Mouse (Mus musculus): ENCODE data around the gene Tex101.
"Not testable (repeated sequence)": the region's sequence is repeated elsewhere in the genome, so short reads cannot be mapped to it uniquely, and the experiment has no call there.

Tex101 gene

GRCm38 (mm10) chr7:24676575-24676974, at the start of gene Tex101:
Tex101 (minus strand) TSS chr7:24676675.
- no peak for DNase-seq

DNA sequence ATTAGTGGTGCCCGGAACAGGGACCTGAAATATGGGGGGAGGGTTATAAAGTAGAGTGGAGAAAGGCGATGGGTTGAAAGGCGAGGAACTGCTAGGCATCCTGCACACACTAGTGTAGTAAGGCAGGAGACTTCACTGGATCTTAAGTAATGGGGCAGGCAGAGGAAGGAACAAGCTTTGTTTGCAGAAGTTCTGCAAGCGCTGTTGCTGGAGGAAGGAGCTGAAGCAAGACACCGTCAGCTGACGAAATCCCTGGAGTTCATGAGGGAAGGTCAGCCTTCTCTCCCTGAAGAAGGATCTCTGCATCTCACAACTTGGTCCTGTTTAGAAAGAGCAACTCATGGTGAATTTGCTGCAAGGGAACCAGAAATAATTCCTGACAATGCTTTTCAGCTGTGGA, 38.6 kb upstream of the Tex101 start:
- DNase-seq = no peak

DNA sequence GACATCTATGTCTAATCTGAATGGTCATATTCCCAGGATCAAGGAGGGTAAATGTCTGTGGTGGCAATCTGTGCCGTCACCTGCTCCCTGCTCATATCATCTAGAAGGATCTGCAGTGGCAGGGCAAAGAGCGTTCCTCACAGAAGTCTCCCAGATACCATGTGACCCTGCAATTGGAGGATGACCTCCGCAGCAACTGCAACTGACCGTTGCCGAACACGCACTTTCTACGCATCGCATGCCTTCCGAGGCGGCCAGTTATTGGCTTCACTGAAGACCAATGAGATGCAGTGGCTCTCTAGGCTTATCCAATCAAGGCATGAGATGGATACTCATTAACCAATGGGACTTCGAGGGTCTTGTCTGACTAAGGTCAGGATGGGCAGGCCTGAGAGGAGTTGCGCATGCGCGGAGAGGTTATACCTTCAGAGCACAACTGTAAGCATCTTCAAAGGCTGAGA, 32.4 kb upstream of the Tex101 start, which contains the start of gene BC049730:
Gene BC049730, plus strand, starts transcription at position 411 of the 461 bp plus-strand sequence.
- DNase-seq = no peak

GRCm38 (mm10) chr7:24702841-24703240, 26.4 kb upstream of the Tex101 start:
- DNase-seq = not testable (repeated sequence)

DNA sequence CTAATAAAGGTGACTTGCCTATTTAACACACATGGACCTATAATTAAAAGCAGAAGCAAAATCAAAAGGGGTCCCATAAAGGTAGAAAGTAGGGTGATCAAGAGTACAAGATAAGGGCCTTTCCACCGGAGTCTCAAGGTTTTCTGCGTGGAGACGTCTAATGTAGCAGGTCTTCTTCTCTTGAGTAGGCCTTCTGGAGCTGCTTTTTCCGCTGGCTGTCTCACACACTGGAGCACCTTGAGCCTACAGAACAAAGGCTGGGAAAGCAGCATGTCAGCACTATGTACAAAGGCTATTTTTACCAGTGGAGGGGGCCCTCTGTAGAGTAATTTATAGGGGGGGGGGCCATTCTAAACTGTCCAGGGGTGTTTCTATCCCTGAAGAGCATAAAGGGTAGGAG, 21.4 kb upstream of the Tex101 start:
- DNase-seq = not testable (repeated sequence)

DNA sequence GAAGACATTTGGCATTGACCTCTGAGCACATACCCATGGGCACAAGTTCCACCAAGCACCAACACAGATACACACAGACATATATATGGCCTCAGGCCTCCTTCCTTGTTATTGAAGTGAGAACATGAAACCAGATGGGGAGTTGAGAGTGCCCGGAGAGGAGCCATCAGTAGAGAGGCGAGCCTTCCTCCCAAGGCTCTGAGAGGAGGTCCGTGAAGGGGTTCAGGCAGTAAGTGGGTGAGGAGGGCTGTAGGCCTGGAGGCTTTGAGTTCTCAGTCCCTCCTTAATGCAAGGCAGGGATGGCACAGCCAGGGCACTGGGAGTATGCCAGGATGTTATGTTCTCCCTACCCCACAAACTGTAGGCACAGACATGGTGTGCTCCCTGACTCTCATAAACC, 16.2 kb upstream of the Tex101 start:
- not testable (repeated sequence) for DNase-seq

- DNase-seq = not testable (repeated sequence)
Measured at GRCm38 (mm10) chr7:24687519-24687918, 11.0 kb upstream of the Tex101 start.

DNA sequence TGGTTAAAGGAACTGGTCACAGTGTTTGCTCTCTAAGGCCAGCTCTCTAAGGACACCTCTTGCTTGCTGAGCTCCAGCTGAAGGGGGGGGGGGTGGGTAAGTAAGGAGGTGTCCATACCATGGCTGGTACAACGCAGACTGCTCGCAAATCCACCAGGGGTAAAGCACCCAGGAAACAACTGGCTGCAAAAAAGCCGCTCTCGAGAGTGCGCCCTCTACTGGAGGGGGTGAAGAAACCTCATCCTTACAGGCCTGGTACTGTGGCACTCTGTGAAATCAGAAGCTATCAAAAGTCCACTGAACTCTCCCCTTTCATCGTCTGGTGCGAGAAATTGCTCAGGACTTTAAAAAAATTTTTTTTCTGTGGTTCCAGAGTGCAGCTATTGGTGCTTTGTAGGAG, 7.6 kb upstream of the Tex101 start:
- not testable (repeated sequence) for DNase-seq

DNA sequence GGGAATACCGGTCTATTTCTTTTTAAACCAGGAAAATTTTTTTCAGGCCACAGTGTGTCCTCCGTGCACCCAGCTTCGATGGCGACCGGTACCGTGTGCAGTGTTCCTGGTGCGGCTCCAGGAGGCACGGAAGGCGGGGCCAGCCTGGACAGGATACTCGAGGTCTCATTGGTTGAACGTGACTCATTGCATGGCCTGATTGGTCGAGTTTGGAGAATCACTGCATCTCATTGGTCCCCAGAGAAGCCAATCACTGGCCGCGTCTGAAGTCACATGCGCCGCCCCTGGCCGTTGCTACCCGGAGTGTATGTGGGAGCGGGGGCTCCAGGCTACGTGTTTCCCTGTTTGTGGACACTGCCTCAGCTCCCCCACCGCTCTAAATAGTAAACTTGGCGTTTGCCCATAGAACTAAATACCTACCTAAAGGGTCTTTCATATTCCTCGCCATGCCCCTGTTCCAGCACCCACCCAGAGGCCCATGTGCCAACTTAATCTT, 4.5 kb downstream of the Tex101 start:
- no peak for DNase-seq

- DNase-seq = no peak
Measured at GRCm38 (mm10) chr7:24664959-24665358, 11.5 kb downstream of the Tex101 start.

GRCm38 (mm10) chr7:24664301-24664700, 12.2 kb downstream of the Tex101 start:
- no peak for DNase-seq

GRCm38 (mm10) chr7:24662575-24662974, 13.9 kb downstream of the Tex101 start:
- peak; percentile 71 for DNase-seq

DNA sequence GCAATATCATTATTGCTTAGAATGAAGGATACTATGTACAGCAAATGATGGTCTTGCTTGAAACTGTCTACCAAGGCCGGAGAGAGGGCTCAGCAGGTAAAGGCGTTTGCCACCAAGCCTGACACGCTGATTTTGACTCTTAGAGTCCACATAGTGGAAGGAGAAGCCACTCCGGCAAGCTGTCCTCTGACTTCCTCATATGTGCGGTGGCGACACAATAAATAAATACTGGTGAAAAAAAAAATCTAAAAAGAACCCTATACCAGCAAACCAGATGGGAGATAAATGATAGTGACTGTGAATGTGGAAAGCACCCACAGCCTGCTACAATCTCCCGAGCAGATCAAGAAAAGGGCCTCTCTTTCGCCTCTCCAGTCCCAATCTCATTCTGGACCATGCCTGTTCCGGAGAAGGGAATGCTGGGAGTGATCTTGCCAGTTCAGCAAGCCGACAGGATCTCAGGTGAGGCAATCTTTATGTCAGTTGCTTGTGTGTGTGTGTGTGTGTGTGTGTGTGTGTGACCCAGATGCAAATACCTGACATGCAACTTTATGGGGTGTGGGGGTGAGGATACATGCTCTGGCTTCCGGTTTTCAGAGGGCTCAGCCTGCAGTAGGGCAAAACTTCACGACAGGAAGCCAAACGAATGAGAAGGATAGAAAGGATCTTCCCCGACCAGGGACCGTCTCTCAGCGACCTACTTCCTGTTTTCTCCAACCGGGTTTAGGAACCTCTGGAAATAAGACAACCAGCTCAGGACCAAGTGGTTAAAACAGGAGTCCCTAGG, 15.2 kb downstream of the Tex101 start:
- no peak for DNase-seq

GRCm38 (mm10) chr7:24659737-24660357, 16.6 kb downstream of the Tex101 start:
- no peak for DNase-seq

GRCm38 (mm10) chr7:24653681-24654080, 22.8 kb downstream of the Tex101 start:
- DNase-seq = peak; percentile 21

DNA sequence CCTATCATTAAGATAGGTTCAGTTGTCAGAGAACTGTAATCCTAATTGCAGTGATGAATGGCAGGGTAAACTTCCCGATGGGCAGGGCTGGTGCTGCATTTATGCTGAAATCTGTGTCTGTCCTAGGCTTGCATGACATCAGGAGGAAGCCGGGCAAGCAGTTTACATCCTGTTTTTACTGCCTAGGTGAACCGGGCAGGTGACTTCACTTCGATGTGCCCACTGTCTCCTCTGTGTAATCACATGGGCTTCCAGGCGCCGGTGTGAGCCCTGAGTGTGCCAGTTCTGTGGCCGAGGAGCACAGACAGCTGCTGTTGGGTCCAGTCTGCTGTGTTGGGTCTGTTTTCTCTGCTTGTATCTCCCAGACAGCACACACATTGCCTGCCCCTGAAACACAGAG, 30.0 kb downstream of the Tex101 start:
- DNase-seq = no peak

DNA sequence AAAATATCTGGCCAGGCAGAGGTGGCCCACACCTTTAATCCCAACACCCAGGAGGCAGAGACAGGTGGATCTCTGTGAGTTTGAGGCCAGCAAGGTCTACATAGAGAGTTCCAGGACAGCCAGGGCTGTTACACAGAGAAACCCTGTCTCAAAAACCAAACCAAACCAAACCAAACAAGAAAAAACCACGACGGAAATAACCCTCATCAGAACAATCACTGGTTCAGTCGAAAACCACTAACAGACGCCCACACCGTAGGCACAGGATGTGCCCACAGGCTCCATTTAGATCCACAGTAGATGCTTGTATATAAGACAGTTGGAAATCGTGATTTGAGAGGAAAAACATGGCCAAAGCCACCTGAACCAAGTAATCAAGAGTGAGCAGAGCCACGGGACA, 31.5 kb downstream of the Tex101 start:
- DNase-seq = no peak

DNA sequence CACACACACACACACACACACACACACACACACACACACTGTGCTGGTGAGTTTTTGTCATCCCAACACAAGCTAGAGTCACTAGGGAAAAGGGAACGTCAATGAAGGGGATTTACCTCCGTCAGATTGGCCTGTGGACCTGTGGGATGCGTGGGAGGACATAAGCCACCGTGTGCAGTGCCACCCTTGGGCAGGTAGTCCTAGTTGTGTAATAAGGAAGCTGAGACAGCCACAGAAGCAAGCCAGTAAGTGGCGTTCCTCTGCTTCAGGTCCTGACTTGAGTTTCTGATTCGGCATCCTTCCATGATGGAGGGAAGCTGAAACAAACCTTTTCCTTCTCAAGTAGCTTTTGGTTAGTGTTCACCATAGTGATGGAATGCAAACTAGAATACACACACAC, 32.0 kb downstream of the Tex101 start:
- no peak for DNase-seq

GRCm38 (mm10) chr7:24642491-24642890, 34.0 kb downstream of the Tex101 start:
- DNase-seq = peak; percentile 43

DNA sequence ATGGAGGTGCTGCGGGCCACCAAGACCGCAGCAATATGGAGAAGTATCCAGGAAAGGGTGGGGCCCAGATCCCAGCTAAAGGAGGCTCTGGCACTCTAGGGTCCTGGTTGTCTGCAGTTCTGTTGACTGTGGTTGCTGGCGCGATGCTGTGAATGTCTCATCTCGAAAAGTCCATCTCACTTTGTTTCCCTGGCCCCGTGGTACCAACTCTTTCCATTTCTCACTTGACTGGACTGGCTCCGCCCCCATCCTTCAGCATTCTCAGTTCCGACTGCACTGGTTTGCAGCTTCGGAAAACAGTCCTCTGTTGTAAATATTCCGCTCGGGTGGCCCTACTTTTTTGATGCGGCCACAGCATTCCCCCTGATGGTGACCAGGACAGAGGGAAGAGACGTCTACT, 36.0 kb downstream of the Tex101 start:
- DNase-seq = no peak

DNA sequence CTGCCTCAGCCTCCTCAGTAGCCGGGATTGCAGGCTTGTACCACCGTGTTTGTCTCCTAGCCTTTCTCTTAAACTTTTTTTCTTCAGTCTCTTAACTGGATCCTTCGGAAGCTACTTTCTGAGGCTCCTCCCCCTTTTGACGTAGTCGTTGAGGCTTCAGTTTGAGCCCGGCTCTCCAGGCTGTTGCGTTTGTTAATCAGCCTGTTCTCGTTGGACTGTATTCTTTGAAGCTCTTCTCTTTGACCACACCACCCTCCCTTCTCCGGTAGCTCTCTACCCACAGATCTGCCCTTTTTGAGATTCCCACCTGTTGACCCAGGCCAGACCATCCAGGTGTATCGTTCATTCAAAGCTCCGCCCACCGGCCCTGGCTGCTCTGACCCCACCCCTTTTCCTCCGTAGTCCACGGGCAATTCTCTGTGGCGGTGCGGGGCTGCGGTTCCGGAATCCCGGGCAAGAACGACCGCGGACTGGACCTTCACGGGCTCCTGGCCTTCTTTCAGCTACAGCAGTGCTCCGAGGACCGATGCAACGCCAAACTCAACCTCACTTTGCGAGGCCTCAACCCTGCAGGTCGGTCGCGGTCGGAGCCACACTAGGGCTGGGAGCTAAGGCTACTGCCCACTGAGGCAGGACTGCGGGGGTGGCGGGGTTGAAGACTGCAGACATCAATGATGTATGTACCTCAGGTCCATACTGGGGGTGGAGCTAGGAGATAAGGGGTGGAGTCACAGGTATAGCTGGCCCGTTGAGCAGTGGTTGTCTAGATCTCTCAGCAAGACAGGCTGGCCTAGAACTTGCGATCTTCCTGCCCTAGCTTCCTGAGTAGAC, 38.2 kb downstream of the Tex101 start:
- DNase-seq = no peak

- no peak for DNase-seq
Measured at GRCm38 (mm10) chr7:24637046-24637445, 39.4 kb downstream of the Tex101 start.

DNA sequence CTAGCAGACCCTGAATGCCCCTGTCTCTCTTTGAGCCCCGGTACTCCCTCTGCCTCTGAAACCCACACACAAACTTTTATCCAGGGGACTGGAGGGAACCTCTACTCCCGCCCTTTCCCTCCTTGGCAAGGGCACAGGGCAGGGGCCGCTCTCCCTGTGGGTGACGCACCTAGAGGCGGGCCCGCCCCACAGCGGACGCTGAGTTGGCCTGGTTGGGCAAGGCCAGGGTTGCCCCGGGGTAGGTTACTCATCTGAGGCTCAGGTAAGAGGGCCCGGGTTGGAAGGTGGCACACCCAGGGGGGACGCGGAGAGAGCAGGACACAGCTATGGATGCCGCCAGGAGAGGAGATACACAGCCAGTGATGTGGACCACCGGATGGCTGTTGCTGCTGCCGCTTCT, 40.2 kb downstream of the Tex101 start, which contains the start of gene Lypd3:
Gene Lypd3, plus strand, starts transcription at position 287 of the 400 bp plus-strand sequence.
- no peak for DNase-seq
